Mouse (Mus musculus): ENCODE data around the gene Bcl6b. TPM values are rescaled to one million over a fixed set of nuclear protein-coding genes. Genes with fewer than 3 reads are reported as not detected.

Bcl6b gene
- total RNA-seq, 1 experiment from 2014 or later = not detected

DNA sequence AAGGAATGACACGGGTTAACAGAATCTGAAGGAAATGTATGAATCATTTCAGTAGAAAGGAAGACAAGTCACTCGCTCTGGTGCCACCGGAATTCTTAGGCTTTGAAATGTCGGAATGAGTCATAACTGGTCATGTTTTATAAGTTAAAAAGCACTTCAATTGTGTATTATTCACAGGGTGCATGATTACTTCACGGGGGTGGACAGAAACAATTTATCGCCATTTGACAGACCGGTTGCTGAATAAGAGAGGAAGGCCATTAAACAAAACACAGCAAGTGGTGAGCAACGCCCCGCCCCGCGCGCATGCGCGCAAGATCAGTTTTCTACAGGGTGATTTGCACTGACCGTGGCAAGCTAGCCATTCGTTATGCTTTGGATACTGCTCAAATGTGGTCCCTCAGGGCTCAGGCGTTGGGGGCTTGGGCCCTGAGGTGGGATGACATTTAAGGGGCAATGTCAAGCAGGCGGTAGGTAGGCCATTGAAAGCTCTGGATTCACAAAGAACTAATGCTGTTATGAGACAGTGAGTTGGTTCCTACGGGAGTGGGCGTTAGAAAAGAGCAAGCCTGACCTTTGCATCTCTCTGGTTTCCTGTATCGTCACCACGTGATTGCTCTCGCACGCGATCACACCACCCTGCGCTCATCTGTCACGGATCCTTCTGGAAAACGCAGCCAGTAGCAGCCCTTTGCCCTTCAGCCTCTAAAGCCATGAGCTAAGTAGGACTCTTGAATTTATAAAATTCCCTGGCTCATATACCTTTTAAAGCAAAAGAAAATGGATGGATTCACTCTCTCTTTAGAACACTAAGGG lies 40.1 kb downstream of the Bcl6b start:
- no peak for ATAC-seq (ENCODE audit: extremely low read depth, insufficient number of reproducible peaks, low FRiP score, poor library complexity, severe bottlenecking)

GRCm38 (mm10) chr11:70185120-70185519 lies 44.5 kb downstream of the Bcl6b start:
- ATAC-seq (ENCODE audit: extremely low read depth, insufficient number of reproducible peaks, low FRiP score, poor library complexity, severe bottlenecking) = no peak

- no peak for ATAC-seq (ENCODE audit: extremely low read depth, insufficient number of reproducible peaks, low FRiP score, poor library complexity, severe bottlenecking)
These were observed 49.1 kb downstream of the Bcl6b start for GRCm38 (mm10) chr11:70180496-70180895.

DNA sequence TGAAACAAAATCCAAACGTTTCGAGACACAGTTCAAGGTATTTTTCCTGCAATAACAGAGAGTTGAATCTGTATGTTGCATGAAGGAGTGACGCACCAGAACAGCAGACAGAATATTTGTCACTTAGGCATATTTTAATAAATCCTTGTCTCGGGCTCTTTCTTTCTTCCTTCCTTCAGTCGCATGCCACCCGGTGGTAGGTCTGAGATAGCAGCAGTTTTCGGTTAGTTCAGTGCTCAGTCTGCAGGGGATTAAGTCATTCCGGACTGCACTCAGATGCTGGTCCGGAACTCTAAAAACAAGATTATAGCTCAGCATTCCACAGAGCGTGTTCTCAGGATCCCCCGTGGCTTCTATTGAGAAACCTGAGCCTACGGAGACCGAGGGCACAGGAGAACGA lies 50.2 kb downstream of the Bcl6b start:
- ATAC-seq (ENCODE audit: extremely low read depth, insufficient number of reproducible peaks, low FRiP score, poor library complexity, severe bottlenecking) = no peak

- no peak for ATAC-seq (ENCODE audit: extremely low read depth, insufficient number of reproducible peaks, low FRiP score, poor library complexity, severe bottlenecking)
These were observed 50.8 kb downstream of the Bcl6b start for GRCm38 (mm10) chr11:70178756-70179155.

DNA sequence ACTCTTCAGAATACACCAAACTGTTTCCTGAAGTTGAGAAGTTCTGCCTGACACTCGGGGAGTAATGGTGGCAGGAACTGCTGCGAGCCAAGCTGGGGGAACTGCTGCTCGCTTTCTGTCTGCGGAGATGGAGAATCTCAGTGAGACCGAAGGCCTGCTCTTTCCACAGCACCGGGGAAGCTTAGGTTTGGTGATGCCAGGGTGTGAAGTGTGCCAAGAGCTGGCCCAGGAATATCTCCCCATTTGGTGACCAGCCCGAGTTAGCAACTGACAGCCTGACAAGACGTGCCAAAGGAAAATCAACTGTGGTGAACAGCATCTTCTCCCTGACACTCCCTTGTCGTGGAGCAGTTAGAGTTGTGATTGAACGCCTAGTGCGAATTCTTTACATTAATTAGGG lies 51.3 kb downstream of the Bcl6b start:
- ATAC-seq (ENCODE audit: extremely low read depth, insufficient number of reproducible peaks, low FRiP score, poor library complexity, severe bottlenecking) = no peak

GRCm38 (mm10) chr11:70177647-70178046 lies 52.0 kb downstream of the Bcl6b start:
- ATAC-seq (ENCODE audit: extremely low read depth, insufficient number of reproducible peaks, low FRiP score, poor library complexity, severe bottlenecking) = no peak

DNA sequence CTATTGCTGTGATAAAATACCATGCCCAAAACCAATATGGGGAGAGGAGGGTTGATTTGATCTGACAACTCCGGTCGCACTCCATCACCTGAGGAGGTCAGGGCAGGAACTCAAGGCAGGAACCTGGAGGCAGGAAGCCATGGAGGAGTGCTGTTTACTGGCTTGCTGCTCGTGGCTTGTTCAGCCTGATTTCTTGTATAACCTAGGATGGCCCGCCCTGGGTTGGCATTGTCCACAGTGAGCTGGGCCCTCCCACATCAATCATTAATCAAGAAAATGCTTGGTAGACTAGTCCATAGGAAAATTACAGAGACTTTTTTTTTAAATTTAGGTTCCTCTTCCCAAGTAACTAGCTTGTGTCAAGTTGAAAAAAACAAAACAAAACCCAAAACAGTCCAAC lies 55.1 kb downstream of the Bcl6b start:
- ATAC-seq (ENCODE audit: extremely low read depth, insufficient number of reproducible peaks, low FRiP score, poor library complexity, severe bottlenecking) = no peak

Other genes starting within 250 kb of the Bcl6b start
- 31.4 and 42.8 TPM in 2 replicates for gene Ctdnep1, start 248.6 kb downstream of the Bcl6b start, total RNA-seq (2017)
- gene Elp5, start 247.3 kb downstream of the Bcl6b start, total RNA-seq (2017) = 21.6 and 23.2 TPM in 2 replicates
- 397 and 455 TPM in 2 replicates for gene Gabarap, start 238.7 kb downstream of the Bcl6b start, total RNA-seq (2017)
- gene Phf23, start 234.0 kb downstream of the Bcl6b start, total RNA-seq (2017) = 74.4 and 80.3 TPM in 2 replicates
- gene Dvl2, start 229.2 kb downstream of the Bcl6b start, total RNA-seq (2017) = 41.0 and 41.7 TPM in 2 replicates
- 45.2 and 46.7 TPM in 2 replicates for gene Acadvl, start 214.4 kb downstream of the Bcl6b start, total RNA-seq (2017)
- 2.4 and 2.9 TPM in 2 replicates for gene Dlg4, start 212.9 kb downstream of the Bcl6b start, total RNA-seq (2017)
- gene Asgr1, start 175.7 kb downstream of the Bcl6b start, total RNA-seq (2017) = not detected in 2 replicates
- not detected in 2 replicates for gene Asgr2, start 137.2 kb downstream of the Bcl6b start, total RNA-seq (2017)
- not detected in 2 replicates for gene Mgl2, start 99.5 kb downstream of the Bcl6b start, total RNA-seq (2017)
- gene Clec10a, start 73.6 kb downstream of the Bcl6b start, total RNA-seq (2017) = 2.6 and 3.6 TPM in 2 replicates
- 1.4 and 2.7 TPM in 2 replicates for gene Slc16a11, start 17.0 kb downstream of the Bcl6b start, total RNA-seq (2017)
- 1.5 and 2.1 TPM in 2 replicates for gene Slc16a13, start 8.7 kb downstream of the Bcl6b start, total RNA-seq (2017)
- gene 0610010K14Rik, start 8.1 kb upstream of the Bcl6b start, total RNA-seq (2017) = 21.9 and 26.8 TPM in 2 replicates
- gene Gm21988, start 10.0 kb upstream of the Bcl6b start, total RNA-seq (2017) = 0.47 and 0.86 TPM in 2 replicates
- 60.4 and 69.0 TPM in 2 replicates for gene Rnasek, start 10.0 kb upstream of the Bcl6b start, total RNA-seq (2017)
- gene Alox12, start 25.6 kb upstream of the Bcl6b start, total RNA-seq (2017) = 9.6 and 10.5 TPM in 2 replicates
- 0.35 and 2.0 TPM in 2 replicates for gene Alox12e, start 92.8 kb upstream of the Bcl6b start, total RNA-seq (2017)
- 4.5 and 7.1 TPM in 2 replicates for gene Alox15, start 122.2 kb upstream of the Bcl6b start, total RNA-seq (2017)
- gene Pelp1, start 180.2 kb upstream of the Bcl6b start, total RNA-seq (2017) = 4.9 and 5.5 TPM in 2 replicates
- 278 and 300 TPM in 2 replicates for gene Arrb2, start 202.8 kb upstream of the Bcl6b start, total RNA-seq (2017)
- 43.7 and 46.3 TPM in 2 replicates for gene Med11, start 222.1 kb upstream of the Bcl6b start, total RNA-seq (2017)
- 0.37 and 0.58 TPM in 2 replicates for gene Zmynd15, start 229.6 kb upstream of the Bcl6b start, total RNA-seq (2017)
- 0.74 TPM in 1 of 2 replicates, not detected in the other for gene Cxcl16, start 230.2 kb upstream of the Bcl6b start, total RNA-seq (2017)